Mouse (Mus musculus) CH12.LX (cell line): ENCODE data around the gene Cntn4. TPM values are rescaled to one million over a fixed set of nuclear protein-coding genes. Genes with fewer than 3 reads are reported as not detected.
A peak's percentile ranks its signal among the peaks of the same experiment; 100 is the strongest.

ENCODE experiments used
- DNase-seq: peaks from one replicate; pipeline ENCODE4 v3.0.0-alpha.2; 2013; ENCODE audit errors: extremely low read depth
- H3K27ac ChIP-seq: 2 replicates; pipeline ENCODE4 v1.5.1; 2012; ENCODE audit warnings: low read depth, mild to moderate bottlenecking, control low read depth, moderate library complexity; ENCODE audit not compliant: insufficient read depth
- H3K27me3 ChIP-seq: replicated peaks from 2 replicates; pipeline ENCODE3; 2012; ENCODE audit warnings: inconsistent platforms
- H3K36me3 ChIP-seq, 2 experiments: replicated peaks in 1 of 2; 2 replicates each; pipeline versions ENCODE3 to v1.6.1; 2012; ENCODE audit warnings: inconsistent platforms in 1 of 2, low read length in 1 of 2, mild to moderate bottlenecking in 1 of 2, mixed read lengths in 1 of 2, moderate library complexity in 1 of 2; ENCODE audit not compliant: control insufficient read depth in 1 of 2, insufficient read depth in 1 of 2
- H3K4me1 ChIP-seq, 2 experiments: 2 replicates each; pipeline ENCODE4 v1.6.1; 2012; ENCODE audit warnings: inconsistent platforms in 1 of 2, moderate library complexity in 1 of 2; ENCODE audit not compliant: insufficient read depth in 2 of 2, control insufficient read depth in 1 of 2
- H3K4me2 ChIP-seq: 2 replicates; pipeline ENCODE4 v1.6.1; 2012; ENCODE audit warnings: low read depth, mild to moderate bottlenecking, control low read depth; ENCODE audit not compliant: poor library complexity, insufficient read depth, severe bottlenecking
- H3K4me3 ChIP-seq, 3 experiments: fragments of 150-350 bp in 1 of 3; sonication (generic) in 1 of 3; replicated peaks in 1 of 3; 2 replicates each; pipeline versions ENCODE3 to v1.5.1; 2011 to 2012; ENCODE audit warnings: low read depth in 2 of 3, low read length in 2 of 3, mild to moderate bottlenecking in 2 of 3, moderate library complexity in 2 of 3, control low read depth in 1 of 3, improper control_type of control experiment in 1 of 3, inconsistent platforms in 1 of 3, mixed read lengths in 1 of 3; ENCODE audit not compliant: poor library complexity in 1 of 3
- H3K79me2 ChIP-seq: replicated peaks from 2 replicates; pipeline ENCODE4 v1.6.1; 2012; ENCODE audit warnings: mild to moderate bottlenecking, moderate library complexity; ENCODE audit not compliant: control insufficient read depth, poor library complexity, insufficient read depth, severe bottlenecking; ENCODE audit errors: extremely low read depth
- H3K9ac ChIP-seq: 2 replicates; pipeline ENCODE4 v1.6.1; 2012; ENCODE audit warnings: low read depth, mild to moderate bottlenecking, control low read depth, moderate library complexity; ENCODE audit not compliant: insufficient read depth
- H3K9me3 ChIP-seq: replicated peaks from 2 replicates; pipeline ENCODE3; 2012; ENCODE audit warnings: low read length, inconsistent platforms, mixed read lengths
- BHLHE40 ChIP-seq: IDR thresholded peaks from 2 replicates; pipeline ENCODE4 v1.6.1; 2011; ENCODE audit warnings: mild to moderate bottlenecking, low read depth, low read length, improper control_type of control experiment
- CHD1 ChIP-seq: IDR thresholded peaks from 2 replicates; pipeline ENCODE4 v1.6.1; 2012; ENCODE audit warnings: low read depth, low read length, improper control_type of control experiment, inconsistent platforms
- CHD2 ChIP-seq: IDR thresholded peaks from 2 replicates; pipeline ENCODE4 v1.6.1; 2011; ENCODE audit warnings: low read length, improper control_type of control experiment
- CTCF ChIP-seq, 2 experiments: IDR thresholded peaks in 1 of 2; conservative IDR thresholded peaks in 1 of 2; 2 replicates each; pipeline ENCODE4 v1.5.1; 2011 to 2012; ENCODE audit warnings: low read depth in 2 of 2, low read length in 2 of 2, improper control_type of control experiment in 1 of 2, inconsistent platforms in 1 of 2, mild to moderate bottlenecking in 1 of 2, moderate library complexity in 1 of 2
- E2F4 ChIP-seq: IDR thresholded peaks from 2 replicates; pipeline ENCODE4 v1.6.1; 2011; ENCODE audit warnings: low read depth, low read length, improper control_type of control experiment; ENCODE audit not compliant: insufficient replicate concordance
- EP300 ChIP-seq: IDR thresholded peaks from 2 replicates; pipeline ENCODE4 v1.6.1; 2011; ENCODE audit warnings: low read length, improper control_type of control experiment
- ETS1 ChIP-seq: conservative IDR thresholded peaks from 2 replicates; pipeline ENCODE4 v1.6.1; 2012; ENCODE audit warnings: low read depth, mild to moderate bottlenecking, inconsistent platforms, low read length, improper control_type of control experiment, moderate library complexity
- GABPA ChIP-seq: IDR thresholded peaks from 2 replicates; pipeline ENCODE4 v1.6.1; 2012; ENCODE audit warnings: low read depth, low read length, improper control_type of control experiment, inconsistent platforms; ENCODE audit not compliant: insufficient replicate concordance
- HCFC1 ChIP-seq: IDR thresholded peaks from 2 replicates; pipeline ENCODE4 v1.6.1; 2012; ENCODE audit warnings: low read depth, mild to moderate bottlenecking, inconsistent platforms, low read length, improper control_type of control experiment
- IRF4 ChIP-seq: IDR thresholded peaks from 2 replicates; pipeline ENCODE4 v1.6.1; 2014; ENCODE audit warnings: low read depth, mild to moderate bottlenecking, inconsistent platforms, low read length, improper control_type of control experiment
- JUN ChIP-seq: IDR thresholded peaks from 2 replicates; pipeline ENCODE4 v1.6.1; 2011; ENCODE audit warnings: low read depth, mild to moderate bottlenecking, low read length, improper control_type of control experiment, moderate library complexity; ENCODE audit not compliant: insufficient read depth
- JUND ChIP-seq: conservative IDR thresholded peaks from 2 replicates; pipeline ENCODE4 v1.6.1; 2011; ENCODE audit warnings: low read depth, low read length, improper control_type of control experiment
- KAT2A ChIP-seq: IDR thresholded peaks from 2 replicates; pipeline ENCODE4 v1.6.1; 2012; ENCODE audit warnings: low read length, improper control_type of control experiment, inconsistent platforms; ENCODE audit not compliant: insufficient replicate concordance
- MEF2A ChIP-seq: IDR thresholded peaks from 2 replicates; pipeline ENCODE4 v1.6.1; 2014; ENCODE audit warnings: low read depth, mild to moderate bottlenecking, inconsistent platforms, low read length, improper control_type of control experiment, borderline replicate concordance
- PAX5 ChIP-seq: IDR thresholded peaks from 2 replicates; pipeline ENCODE4 v1.6.1; 2012; ENCODE audit warnings: low read length, inconsistent platforms, mixed read lengths
- POLR2A ChIP-seq: IDR thresholded peaks from 2 replicates; pipeline ENCODE4 v1.6.1; 2011; ENCODE audit warnings: low read depth, mild to moderate bottlenecking, improper control_type of control experiment, low read length
- RAD21 ChIP-seq: IDR thresholded peaks from 2 replicates; pipeline ENCODE4 v1.6.1; 2011; ENCODE audit warnings: low read depth, mild to moderate bottlenecking, low read length, improper control_type of control experiment, moderate library complexity
- RCOR1 ChIP-seq: conservative IDR thresholded peaks from 2 replicates; pipeline ENCODE4 v1.6.1; 2012; ENCODE audit warnings: low read depth, mild to moderate bottlenecking, inconsistent platforms, low read length, improper control_type of control experiment
- SIN3A ChIP-seq: IDR thresholded peaks from 2 replicates; pipeline ENCODE4 v1.6.1; 2012; ENCODE audit warnings: low read length, improper control_type of control experiment, inconsistent platforms
- SMC3 ChIP-seq: IDR thresholded peaks from 2 replicates; pipeline ENCODE4 v1.6.1; 2011; ENCODE audit warnings: low read depth, low read length, improper control_type of control experiment
- TBP ChIP-seq: conservative IDR thresholded peaks from 2 replicates; pipeline ENCODE4 v1.6.1; 2011; ENCODE audit warnings: low read depth, low read length, improper control_type of control experiment
- USF2 ChIP-seq: conservative IDR thresholded peaks from 2 replicates; pipeline ENCODE4 v1.6.1; 2011; ENCODE audit warnings: low read depth, low read length, improper control_type of control experiment
- ZC3H11A ChIP-seq: IDR thresholded peaks from 2 replicates; pipeline ENCODE4 v1.6.1; 2012; ENCODE audit warnings: low read depth, mild to moderate bottlenecking, inconsistent platforms, low read length, improper control_type of control experiment
- ZKSCAN1 ChIP-seq: IDR thresholded peaks from 2 replicates; pipeline ENCODE4 v1.6.1; 2012; ENCODE audit warnings: low read depth, inconsistent platforms, low read length, improper control_type of control experiment, borderline replicate concordance
- ZMIZ1 ChIP-seq: IDR thresholded peaks from 2 replicates; pipeline ENCODE4 v1.6.1; 2012; ENCODE audit warnings: low read depth, mild to moderate bottlenecking, inconsistent platforms, low read length, improper control_type of control experiment
- ZNF384 ChIP-seq: IDR thresholded peaks from 2 replicates; pipeline ENCODE4 v1.6.1; 2012; ENCODE audit warnings: low read depth, low read length, improper control_type of control experiment, inconsistent platforms
- dilution Hi-C: fragments of 300-500 bp; cut with MboI; formaldehyde crosslinking; loops from 2 replicates; pipeline ENCODE4 v1.14.3; 2020; ENCODE audit warnings: low sequenced_read_pairs; ENCODE audit not compliant: extremely low pct_unique_long_range_greater_than_20kb, extremely low pct_ligation_motif_present
- in situ Hi-C: fragments of 300-500 bp; cut with MboI; formaldehyde crosslinking; loops from 3 replicates; pipeline ENCODE4 v1.14.3; 2019; ENCODE audit warnings: low sequenced_read_pairs, low pct_ligation_motif_present, low pct_unique_long_range_greater_than_20kb, mixed read lengths
- polyA plus RNA-seq: library from polyadenylated mRNA; unstranded; fragments of >175 nt; gene quantifications from 2 replicates; pipeline ENCODE4 v1.2.1, GENCODE M21; 2012; ENCODE audit warnings: low read depth; ENCODE audit not compliant: insufficient read length
- total RNA-seq, 2 experiments: library from RNA; depleted of rRNA; stranded (reverse); fragments of 300-350 nt in 1 of 2; fragments of >200 nt in 1 of 2; gene quantifications; 2 replicates each; pipeline ENCODE4 v1.2.3; 2012 to 2014

Gene Cntn4
- total and polyA plus RNA-seq, 3 experiments, result 0.14 TPM; not detected in 2

DNA sequence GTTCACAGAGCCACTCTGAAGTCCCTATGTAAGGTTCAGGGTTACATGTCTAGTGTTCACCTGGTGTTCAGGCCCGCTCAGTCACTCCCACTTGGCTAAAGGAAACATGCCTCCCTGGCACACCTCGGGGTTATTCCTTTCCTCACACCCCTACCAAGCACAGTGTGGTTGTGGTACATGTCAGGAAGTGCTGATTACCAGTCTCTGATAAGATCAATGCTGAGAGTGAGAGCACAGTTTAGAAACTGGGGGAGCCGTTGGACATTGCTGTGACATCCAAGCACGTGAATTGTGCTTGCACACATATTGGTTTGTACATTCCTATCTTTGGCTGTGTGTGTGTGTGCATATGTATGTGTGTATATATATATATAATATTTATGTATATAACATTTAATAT, 1055.1 kb downstream of the Cntn4 start:
- H3K4me3 ChIP-seq, result no peak overlapping the region
- H3K9ac ChIP-seq, result no peak overlapping the region
- DNase-seq, result no peak
- no peak overlapping the region for H3K4me2 ChIP-seq
- H3K36me3 ChIP-seq, result peaks cover 49 to 84% of the 10 kb centered on the region in 2 experiments
- H3K27ac ChIP-seq, result no peak overlapping the region
- peaks cover 2% of the 10 kb centered on the region for H3K79me2 ChIP-seq
- no peak for TF ChIP-seq CTCF (conservative IDR thresholded peaks at IDR 0.05 in 1 of 2, IDR thresholded peaks at IDR 0.05 in 1 of 2; ENCODE audit: low read depth in 2 of 2, low read length in 2 of 2)
- no peak for TF ChIP-seq GABPA
- TF ChIP-seq HCFC1, result no peak
- TF ChIP-seq KAT2A, result no peak
- no peak for TF ChIP-seq ZNF384
- TF ChIP-seq CHD1, result no peak
- TF ChIP-seq ZKSCAN1, result no peak
- no peak for TF ChIP-seq PAX5
- TF ChIP-seq USF2, result no peak
- TF ChIP-seq ZC3H11A, result no peak
- H3K4me1 ChIP-seq, result peaks cover 4 to 69% of the 10 kb centered on the region in 2 experiments
- in situ Hi-C loops (no loop called here), dilution Hi-C loops (no loop called here)
- no peaks in the 10 kb centered on the region for H3K9me3 ChIP-seq
- H3K27me3 ChIP-seq, result no peaks in the 10 kb centered on the region

- in situ Hi-C loops, result no loop called here
Measured at GRCm38 (mm10) chr6:106738229-106738628, 1060.8 kb downstream of the Cntn4 start.

DNA sequence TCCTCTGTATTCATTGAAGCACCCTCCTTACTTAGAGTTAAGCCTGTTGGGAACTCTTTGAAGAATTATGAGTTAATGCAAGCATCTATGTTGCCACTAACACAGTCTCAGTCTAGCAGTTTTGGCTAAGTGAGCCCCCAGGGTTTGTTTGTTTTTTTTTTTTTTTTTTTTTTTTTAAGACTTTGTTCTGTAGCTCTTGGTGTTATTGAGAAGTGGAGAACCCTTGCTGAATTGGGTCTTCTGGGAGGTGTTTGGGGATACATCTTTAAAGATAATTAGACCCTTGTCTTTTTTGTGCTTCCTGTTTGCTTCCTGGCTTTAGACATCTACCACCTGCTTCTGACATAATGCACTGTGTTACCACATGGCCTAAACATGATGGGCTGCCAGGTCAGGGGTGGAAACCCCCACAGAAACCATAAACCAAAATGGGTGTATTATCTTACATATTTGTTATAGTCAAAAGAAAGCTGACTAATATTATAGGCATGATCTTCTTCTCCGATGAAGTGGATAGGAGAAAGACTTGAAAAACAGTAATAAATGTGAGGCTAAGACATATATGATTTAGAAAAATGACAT, 1062.9 kb downstream of the Cntn4 start:
- Histone ChIP-seq H3K36me3 (peaks cover 46 to 63% of the 10 kb centered on the region in 2 experiments), H3K4me3 (no peak overlapping the region), H3K4me2 (no peak overlapping the region), H3K27me3 (no peaks in the 10 kb centered on the region), H3K9ac (no peak overlapping the region), H3K79me2 (peaks cover 29% of the 10 kb centered on the region), H3K27ac (no peak overlapping the region), H3K4me1 (peaks cover 21 to 76% of the 10 kb centered on the region in 2 experiments), H3K9me3 (no peaks in the 10 kb centered on the region)
- in situ Hi-C loops (loop anchor here (5.0 kb wide), 1 partner anchor 37 kb away; no protein-coding TSS in a partner anchor), dilution Hi-C loops (no loop called here)
- DNase-seq, result peak; percentile 45
- TF ChIP-seq SIN3A (peak; percentile 48; the same call in 1 of the 2 replicates), ZMIZ1 (no peak), RAD21 (no peak), JUN (0 out of 2 replicates have a peak, but pooled peaks have one; percentile 24), RCOR1 (no peak), JUND (0 out of 2 replicates have a peak, but pooled peaks have one; percentile 11), BHLHE40 (peak; percentile 40; the same call in 1 of the 2 replicates), ZC3H11A (no peak), CHD2 (no peak), KAT2A (no peak), E2F4 (no peak), GABPA (no peak), TBP (no peak), POLR2A (no peak), IRF4 (no peak)

More at GRCm38 (mm10) chr6:106738229-106738628, 1060.8 kb downstream of the Cntn4 start:
- peak overlapping the region; percentile 58; the same call in 1 of the 2 replicates for H3K27ac ChIP-seq
- H3K36me3 ChIP-seq, result peaks cover 57 to 77% of the 10 kb centered on the region in 2 experiments
- peak; percentile 90 for TF ChIP-seq MEF2A
- 0 out of 2 replicates have a peak, but pooled peaks have one; percentile 15 for TF ChIP-seq BHLHE40
- no peak for TF ChIP-seq RCOR1
- 0 out of 2 replicates have a peak, but pooled peaks have one; percentile 4 for TF ChIP-seq SMC3
- 0 out of 2 replicates have a peak, but pooled peaks have one; percentile 48 for TF ChIP-seq EP300
- TF ChIP-seq GABPA, result no peak
- TF ChIP-seq ETS1, result peak; percentile 39; the same call in 1 of the 2 replicates
- dilution Hi-C loops, result no loop called here
- peaks cover 17% of the 10 kb centered on the region for H3K79me2 ChIP-seq
- H3K4me3 ChIP-seq, result no peak overlapping the region
- H3K9ac ChIP-seq, result no peak overlapping the region
- H3K9me3 ChIP-seq, result no peaks in the 10 kb centered on the region
- peaks cover 21 to 70% of the 10 kb centered on the region in 2 experiments for H3K4me1 ChIP-seq
- DNase-seq, result peak; percentile 66
- H3K27me3 ChIP-seq, result no peaks in the 10 kb centered on the region
- peak overlapping the region; percentile 25; the same call in 1 of the 2 replicates for H3K4me2 ChIP-seq
